Mouse (Mus musculus): ENCODE measurements around the gene Apod.

- TF ChIP-seq GATA1 (IDR thresholded peaks at IDR 0.05; ENCODE audit: borderline replicate concordance, low read length) (no peak), FLI1 (IDR thresholded peaks at IDR 0.05; ENCODE audit: low read length) (no peak)
Measured at GRCm38 (mm10) chr16:31314497-31315233, at the start of gene Apod.
